Mouse (Mus musculus) frontal cortex, adult 2 months (tissue): ENCODE measurements at regions not wholly inside any gene's neighbourhood (a gene's known extent, or its start where the extent isn't known, plus 50 kb on each side); places are given as distances from the start of the nearest gene placed in this dataset.

Experiments used
- DNase-seq, 2 experiments: peaks; one replicate each; pipeline ENCODE4 v3.0.0; 2022; ENCODE audit warnings: low spot score in 1 of 2; ENCODE audit errors: extremely low spot score in 1 of 2

DNA sequence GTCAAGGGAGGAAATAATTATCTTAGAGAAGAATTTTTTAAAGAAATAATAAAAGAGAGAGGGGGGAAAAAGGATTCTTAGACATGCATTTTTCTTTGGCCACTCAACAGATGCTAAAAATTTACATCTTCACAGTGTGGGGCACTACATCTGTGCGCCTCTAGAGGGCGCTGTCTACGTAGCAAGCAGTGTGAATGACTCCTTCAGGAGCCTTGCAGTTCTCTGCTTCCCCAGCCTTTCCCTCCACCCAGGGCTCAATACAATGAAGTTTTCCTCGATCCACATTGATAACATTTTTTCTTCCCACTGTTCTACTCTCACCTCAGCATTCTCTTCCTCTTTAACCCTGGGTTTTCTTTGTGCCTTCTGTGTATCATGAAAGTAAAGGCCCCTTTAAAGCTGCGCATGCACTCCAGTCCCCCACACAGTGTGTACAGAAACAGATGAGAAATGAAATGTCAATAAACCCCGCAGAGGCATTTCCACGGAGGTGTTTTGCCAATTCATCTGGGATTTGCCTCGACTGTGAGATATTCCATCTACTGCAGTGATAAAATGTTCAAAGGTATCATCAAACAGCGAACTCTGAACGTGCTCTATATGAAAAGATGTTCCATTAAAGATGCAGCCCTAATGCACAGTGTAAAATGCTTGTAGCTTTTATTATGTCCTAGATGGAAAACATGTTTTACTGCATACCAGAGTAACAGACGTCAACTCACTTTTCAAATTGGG lies 181.2 kb downstream of the Rdh14 start:
- DNase-seq, result peak in 1 of 2 experiments; percentile 4

DNA sequence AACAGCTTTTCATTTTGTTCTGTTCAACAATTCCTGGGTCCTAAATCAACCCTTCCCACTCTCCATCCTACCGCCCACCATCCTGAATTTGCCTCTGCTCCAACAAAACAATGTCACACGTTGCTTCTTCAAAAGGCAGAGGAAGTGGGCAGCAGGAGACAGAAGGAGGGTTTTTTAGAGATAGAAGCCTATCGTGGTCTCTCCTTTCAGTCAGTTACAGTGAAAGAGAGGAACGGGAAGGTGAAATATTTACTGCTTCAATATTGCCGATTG lies 181.7 kb downstream of the Rdh14 start:
- peak in 1 of 2 experiments; percentile 10 for DNase-seq

GRCm38 (mm10) chr12:10573381-10573780 lies 182.8 kb downstream of the Rdh14 start:
- no peak for DNase-seq

GRCm38 (mm10) chr12:10582840-10583614 lies 192.5 kb downstream of the Rdh14 start:
- no peak for DNase-seq

DNA sequence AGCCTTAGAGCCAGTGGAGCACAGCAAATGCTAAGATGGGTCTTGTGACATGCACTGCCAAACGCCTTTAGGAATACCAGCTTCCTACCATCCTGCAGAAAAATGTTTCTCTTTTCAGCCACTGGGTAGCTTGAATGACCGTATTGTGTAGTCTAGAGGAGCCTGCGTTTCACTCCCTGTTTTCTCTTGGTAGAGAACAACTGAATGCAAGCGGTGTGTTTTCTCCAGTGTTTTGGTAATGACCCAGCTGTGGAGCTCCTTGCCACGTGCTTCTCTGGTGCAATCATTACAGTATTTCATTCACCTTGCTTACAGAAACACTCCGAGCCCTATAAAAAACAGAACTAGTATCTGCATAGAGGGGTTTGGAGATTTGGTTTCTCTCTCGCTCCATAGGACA lies 193.5 kb downstream of the Rdh14 start:
- no peak for DNase-seq

- DNase-seq, result peak; percentile 58 to 91
Observed at GRCm38 (mm10) chr12:10589537-10589936, 199.0 kb downstream of the Rdh14 start.

DNA sequence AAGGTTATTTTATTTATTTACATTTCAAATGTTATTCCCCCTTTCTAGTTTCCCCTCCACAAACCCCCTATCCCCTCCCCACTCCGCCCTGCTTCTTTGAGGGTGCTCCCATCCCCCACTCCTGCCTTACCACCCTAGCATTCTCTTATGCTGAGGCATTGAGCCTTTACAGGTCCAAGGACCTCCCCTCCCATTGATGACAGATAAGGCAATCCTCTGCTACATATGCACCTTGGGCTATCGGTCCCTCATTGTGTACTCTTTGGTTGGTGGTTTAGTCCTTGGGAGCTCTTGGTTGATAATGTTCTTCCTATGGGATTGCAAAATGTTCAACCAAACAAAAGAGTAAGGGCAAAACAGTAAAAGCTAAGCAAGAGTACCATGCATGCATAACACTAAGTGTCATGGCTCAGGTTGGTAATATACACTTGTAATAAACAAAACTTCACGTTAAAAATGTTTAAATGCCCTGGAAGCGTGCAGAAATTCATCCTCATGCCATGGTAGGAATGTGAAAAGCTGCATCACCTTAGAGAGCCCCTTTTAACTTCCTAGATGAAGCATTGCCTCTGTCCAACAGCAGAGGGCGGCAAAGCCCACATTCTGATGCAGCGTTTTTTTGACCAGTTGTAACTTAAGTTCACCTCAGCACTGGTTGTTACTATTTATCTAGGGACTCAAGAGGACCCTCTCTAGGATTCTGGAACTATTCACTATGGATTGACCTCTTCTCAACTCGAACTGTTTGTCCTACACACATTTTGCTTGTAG lies 207.6 kb downstream of the Rdh14 start:
- DNase-seq, result peak; percentile 6 to 86

DNA sequence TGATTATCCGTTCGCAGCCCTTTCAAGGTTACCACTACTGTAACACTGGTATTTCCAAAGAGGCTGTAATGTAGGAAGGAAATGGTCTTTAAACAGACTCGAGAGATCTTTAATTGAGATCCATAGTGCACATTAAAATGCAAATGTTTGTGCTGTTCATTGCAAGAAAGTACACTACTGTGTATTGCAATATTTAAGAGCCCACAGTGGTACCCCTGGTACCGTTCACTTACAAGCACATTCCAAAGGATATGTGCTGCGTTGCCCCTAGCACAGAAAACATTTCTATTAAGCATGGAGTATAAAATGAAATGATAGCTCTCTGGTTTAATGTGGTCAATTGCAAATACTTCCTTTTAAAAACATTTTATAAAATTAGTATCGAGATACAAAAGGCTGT lies 209.5 kb downstream of the Rdh14 start:
- no peak for DNase-seq

DNA sequence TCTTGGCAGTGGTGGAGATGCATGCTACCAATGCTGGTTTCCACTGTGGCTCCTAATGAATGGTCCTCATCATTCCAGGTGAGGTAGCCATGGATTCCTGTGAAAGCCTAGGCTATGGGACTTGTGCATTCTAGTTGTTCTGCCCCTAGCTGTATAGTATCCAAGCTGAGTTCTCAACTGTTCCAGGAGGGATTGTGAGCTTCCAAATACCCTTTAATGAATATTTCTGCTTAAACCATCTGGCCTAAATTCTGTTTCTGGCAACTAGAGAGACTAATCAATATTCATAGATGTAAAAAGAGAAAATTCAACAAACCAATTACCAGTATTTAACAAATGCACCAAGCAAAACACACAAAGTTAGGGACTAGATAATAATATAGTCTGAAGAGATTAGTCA lies 227.7 kb downstream of the Rdh14 start:
- no peak for DNase-seq

GRCm38 (mm10) chr12:10620541-10620940 lies 230.0 kb downstream of the Rdh14 start:
- DNase-seq, result no peak

DNA sequence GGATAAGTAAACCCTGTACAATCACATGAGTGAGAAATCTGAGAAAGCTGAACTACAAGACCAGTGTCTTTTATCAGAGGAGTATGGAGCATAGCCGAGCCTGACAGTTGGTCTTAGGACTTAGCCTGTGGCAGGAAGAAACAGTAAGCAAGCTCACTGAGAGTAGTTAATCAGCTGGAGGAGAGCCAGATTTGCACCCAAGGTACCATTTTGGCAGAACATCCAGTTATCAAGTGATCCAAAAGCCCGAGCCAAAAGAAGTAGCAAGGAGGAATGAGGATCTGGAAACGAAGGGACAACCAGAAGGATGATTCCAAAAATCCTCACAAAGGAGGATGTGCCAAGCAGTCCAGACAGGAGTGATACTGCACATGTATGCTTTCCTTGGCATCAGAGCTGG lies 248.0 kb downstream of the Rdh14 start:
- DNase-seq, result no peak

DNA sequence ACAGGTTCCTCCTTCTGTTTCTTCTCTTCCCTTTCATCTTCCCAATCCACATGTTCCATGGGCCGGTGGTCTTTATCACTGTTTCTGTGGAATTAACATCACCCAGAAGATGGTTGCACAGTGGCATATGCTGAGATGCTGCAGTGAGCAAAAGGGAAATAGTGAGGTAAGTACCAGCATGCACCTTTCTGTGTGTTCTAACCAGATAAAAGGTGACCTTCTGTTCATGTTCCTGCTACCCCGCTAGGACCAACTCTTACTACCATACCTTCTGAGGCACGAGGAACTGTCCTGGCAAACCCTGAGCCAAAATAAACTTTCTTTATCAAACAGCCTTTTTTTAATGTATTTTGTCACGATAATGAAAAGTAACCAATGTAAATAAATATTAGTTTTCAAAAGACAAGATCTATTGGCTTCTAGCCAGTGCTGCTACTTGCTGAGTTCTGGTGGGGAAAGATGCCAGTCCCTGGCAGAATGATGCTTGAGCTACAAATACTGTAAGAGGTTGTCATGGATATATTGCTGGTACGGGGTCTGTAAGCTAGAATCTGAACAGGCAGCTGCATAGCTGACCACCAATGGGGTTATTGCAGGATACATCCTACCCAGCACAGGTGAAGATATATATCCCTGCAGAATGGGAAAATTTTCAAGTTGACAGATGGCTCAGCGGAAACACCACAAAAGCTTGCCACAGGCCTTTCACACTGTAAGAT lies 264.1 kb downstream of the Rdh14 start:
- DNase-seq, result no peak

DNA sequence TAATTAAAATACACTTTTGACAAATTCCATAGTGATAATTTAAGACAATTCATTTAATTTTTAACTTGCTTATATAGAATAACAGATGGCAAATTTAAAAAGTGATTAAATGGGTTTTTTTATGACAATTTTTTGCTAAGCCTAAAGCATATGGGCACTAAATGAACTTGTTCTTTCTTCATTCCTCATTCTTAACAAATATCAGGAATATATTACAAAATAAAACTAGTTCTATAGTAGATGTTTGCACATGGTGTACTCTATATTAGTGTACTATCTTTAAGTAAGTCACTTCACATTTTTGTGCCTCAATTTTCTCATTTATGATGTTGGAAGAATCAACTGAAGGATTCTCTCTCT lies 264.6 kb downstream of the Rdh14 start:
- DNase-seq, result no peak

DNA sequence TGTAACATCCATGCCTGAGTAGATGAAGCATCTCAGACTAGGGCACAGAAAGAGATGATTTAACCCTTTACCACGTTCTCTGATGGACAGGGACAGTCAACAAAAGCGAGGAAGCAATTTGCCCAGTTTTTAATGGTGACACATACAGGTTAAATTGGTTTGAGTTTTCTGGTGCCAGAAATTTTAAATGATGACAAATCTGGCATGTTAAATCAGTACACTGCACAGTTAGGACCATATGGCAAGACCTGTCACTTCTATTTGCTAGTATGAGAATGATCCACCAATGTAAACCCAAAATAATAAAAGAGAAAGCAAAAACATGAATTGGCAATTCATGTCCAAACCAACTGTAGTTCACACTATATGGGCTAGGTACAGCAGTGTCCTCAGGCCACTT lies 268.3 kb downstream of the Rdh14 start:
- no peak for DNase-seq

DNA sequence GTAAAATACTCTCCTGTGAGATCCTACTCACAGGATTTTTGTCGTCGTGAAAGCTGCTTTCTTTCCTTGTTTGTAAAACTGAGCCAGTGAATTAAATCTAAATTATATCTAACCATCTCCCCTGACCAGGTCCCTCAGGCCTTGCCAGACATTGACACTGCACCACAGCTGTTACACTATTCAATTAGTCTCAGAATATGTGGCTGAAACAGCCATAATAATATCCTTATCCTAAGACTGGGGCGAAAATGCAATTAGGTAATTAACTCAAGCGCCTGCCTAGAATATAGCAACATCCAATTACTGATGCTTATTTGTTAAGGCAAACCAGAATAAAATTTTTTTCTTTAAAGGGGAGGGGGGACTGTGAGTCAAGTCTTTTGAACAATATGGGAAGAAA lies 296.2 kb downstream of the Rdh14 start:
- no peak for DNase-seq
